Mouse (Mus musculus) small intestine, adult 2 months (tissue): ENCODE measurements at regions not wholly inside any gene's neighbourhood (a gene's known extent, or its start where the extent isn't known, plus 50 kb on each side); places are given as distances from the start of the nearest gene placed in this dataset.

Experiments
- H3K27ac ChIP-seq: fragments of 200-500 bp; 2 replicates; pipeline ENCODE4 v1.5.1; 2012; ENCODE audit warnings: low read depth, low read length, control low read depth, inconsistent platforms; ENCODE audit not compliant: insufficient read depth
- H3K27me3 ChIP-seq: fragments of 200-500 bp; 2 replicates; pipeline ENCODE4 v1.6.1; 2012; ENCODE audit warnings: mild to moderate bottlenecking, moderate library complexity, low read length, inconsistent platforms; ENCODE audit not compliant: control insufficient read depth, insufficient read depth
- H3K36me3 ChIP-seq: fragments of 200-500 bp; 2 replicates; pipeline ENCODE4 v1.6.1; 2012; ENCODE audit warnings: mild to moderate bottlenecking, low read length, control low read depth, inconsistent platforms; ENCODE audit not compliant: control insufficient read depth, insufficient read depth
- H3K4me1 ChIP-seq: fragments of 200-500 bp; 2 replicates; pipeline ENCODE4 v1.6.1; 2012; ENCODE audit warnings: low read length, inconsistent platforms, mixed read lengths; ENCODE audit not compliant: control insufficient read depth, insufficient read depth, insufficient read length
- H3K4me3 ChIP-seq: fragments of 200-500 bp; 2 replicates; pipeline ENCODE4 v1.5.1; 2012; ENCODE audit warnings: low read depth, mild to moderate bottlenecking, control low read depth, inconsistent platforms, low read length, moderate library complexity
- CTCF ChIP-seq: fragments of 200-500 bp; IDR thresholded peaks from 2 replicates; pipeline ENCODE4 v1.5.1; 2012; ENCODE audit warnings: low read depth, mild to moderate bottlenecking, control low read depth, inconsistent platforms, low read length, moderate library complexity, mixed read lengths; ENCODE audit not compliant: insufficient replicate concordance, insufficient read length; ENCODE audit errors: extremely low read depth
- POLR2A ChIP-seq: fragments of 200-500 bp; IDR thresholded peaks from 2 replicates; pipeline ENCODE4 v1.6.1; 2012; ENCODE audit warnings: low read depth, mild to moderate bottlenecking, control low read depth, inconsistent platforms, low read length, moderate library complexity
- WGBS: fragments of 180-500 bp; shearing (Covaris S2); methylation state at CpG from one replicate; pipeline ENCODE4 v1.1.7; 2018; 5-methylcytosine and 5-hydroxymethylcytosine counted together

GRCm38 (mm10) chr10:20834806-20835575, 110.1 kb upstream of the Pde7b start:
- H3K27ac ChIP-seq, result no peak overlapping the region
- no peaks in the 10 kb centered on the region for H3K36me3 ChIP-seq
- H3K4me1 ChIP-seq, result no peaks in the 10 kb centered on the region
- no peaks in the 10 kb centered on the region for H3K27me3 ChIP-seq
- no peak overlapping the region for H3K4me3 ChIP-seq
- WGBS, result 66% methylated on average over 11 of the region's 11 CpGs
- no peak for TF ChIP-seq CTCF
- TF ChIP-seq POLR2A, result no peak

GRCm38 (mm10) chr10:20828304-20828703, 103.4 kb upstream of the Pde7b start:
- WGBS, result 13% methylated on average over 1 of the region's 1 CpGs
- H3K4me1 ChIP-seq, result no peaks in the 10 kb centered on the region
- H3K27me3 ChIP-seq, result no peaks in the 10 kb centered on the region
- no peak overlapping the region for H3K27ac ChIP-seq
- H3K4me3 ChIP-seq, result no peak overlapping the region
- no peaks in the 10 kb centered on the region for H3K36me3 ChIP-seq
- TF ChIP-seq CTCF (no peak), POLR2A (no peak)

DNA sequence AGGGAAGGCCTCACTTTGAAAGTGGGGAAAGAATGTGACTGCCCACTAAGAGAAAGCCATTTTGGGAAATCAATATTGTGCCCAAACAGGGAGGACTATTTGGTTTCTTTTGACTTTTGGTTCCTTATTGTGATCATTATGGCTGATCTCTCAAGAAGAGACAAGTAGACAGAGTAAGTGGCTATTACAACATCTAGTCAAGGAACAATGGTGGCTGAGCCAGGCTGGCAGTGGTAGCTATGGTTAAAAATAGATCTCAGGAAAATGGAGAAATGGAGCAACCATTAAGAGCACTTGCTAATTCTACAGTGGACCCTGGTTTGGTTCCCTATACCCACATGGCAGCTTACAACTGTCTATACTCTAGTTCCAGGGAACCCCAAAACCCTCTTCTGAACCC, 102.6 kb upstream of the Pde7b start:
- H3K27ac ChIP-seq, result no peak overlapping the region
- no peaks in the 10 kb centered on the region for H3K4me1 ChIP-seq
- TF ChIP-seq CTCF, result no peak
- no peak for TF ChIP-seq POLR2A
- H3K36me3 ChIP-seq, result no peaks in the 10 kb centered on the region
- H3K4me3 ChIP-seq, result no peak overlapping the region
- no peaks in the 10 kb centered on the region for H3K27me3 ChIP-seq

DNA sequence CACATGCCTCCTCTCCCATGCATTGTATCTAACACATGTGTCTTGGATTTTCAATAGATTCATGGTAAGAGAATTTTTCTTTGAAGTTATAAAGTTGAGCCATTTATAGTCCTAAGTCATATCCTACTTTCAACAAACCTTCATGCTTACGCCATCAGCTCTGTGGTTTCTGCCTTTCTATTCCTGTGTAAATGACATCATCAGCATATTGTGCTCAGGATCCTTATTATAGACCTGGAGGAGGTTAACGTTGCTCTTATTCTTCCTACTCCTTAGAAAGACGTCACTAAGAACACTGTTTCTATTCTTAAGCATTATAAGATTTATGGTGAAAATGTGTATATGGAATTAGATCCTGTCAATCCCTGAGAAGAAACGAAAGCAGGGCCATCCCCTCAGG, 93.7 kb upstream of the Pde7b start:
- Histone ChIP-seq H3K27me3 (no peaks in the 10 kb centered on the region), H3K4me1 (no peaks in the 10 kb centered on the region), H3K27ac (no peak overlapping the region), H3K4me3 (no peak overlapping the region), H3K36me3 (no peaks in the 10 kb centered on the region)
- no peak for TF ChIP-seq CTCF
- no peak for TF ChIP-seq POLR2A
- 74% methylated on average over 4 of the region's 4 CpGs for WGBS

GRCm38 (mm10) chr10:20799792-20800191, 74.9 kb upstream of the Pde7b start:
- TF ChIP-seq POLR2A (no peak), CTCF (no peak)
- WGBS, result 81% methylated on average over 7 of the region's 7 CpGs
- H3K4me3 ChIP-seq, result no peak overlapping the region

GRCm38 (mm10) chr10:20798400-20798799, 73.5 kb upstream of the Pde7b start:
- no peaks in the 10 kb centered on the region for H3K4me1 ChIP-seq
- WGBS, result 88% methylated on average over 2 of the region's 2 CpGs
- no peaks in the 10 kb centered on the region for H3K36me3 ChIP-seq
- TF ChIP-seq POLR2A (no peak), CTCF (no peak)
- H3K27ac ChIP-seq, result no peak overlapping the region
- H3K27me3 ChIP-seq, result no peaks in the 10 kb centered on the region
- no peak overlapping the region for H3K4me3 ChIP-seq

More at GRCm38 (mm10) chr10:20799792-20800191, 74.9 kb upstream of the Pde7b start:
- no peaks in the 10 kb centered on the region for H3K4me1 ChIP-seq
- no peaks in the 10 kb centered on the region for H3K36me3 ChIP-seq
- no peaks in the 10 kb centered on the region for H3K27me3 ChIP-seq
- no peak overlapping the region for H3K27ac ChIP-seq

DNA sequence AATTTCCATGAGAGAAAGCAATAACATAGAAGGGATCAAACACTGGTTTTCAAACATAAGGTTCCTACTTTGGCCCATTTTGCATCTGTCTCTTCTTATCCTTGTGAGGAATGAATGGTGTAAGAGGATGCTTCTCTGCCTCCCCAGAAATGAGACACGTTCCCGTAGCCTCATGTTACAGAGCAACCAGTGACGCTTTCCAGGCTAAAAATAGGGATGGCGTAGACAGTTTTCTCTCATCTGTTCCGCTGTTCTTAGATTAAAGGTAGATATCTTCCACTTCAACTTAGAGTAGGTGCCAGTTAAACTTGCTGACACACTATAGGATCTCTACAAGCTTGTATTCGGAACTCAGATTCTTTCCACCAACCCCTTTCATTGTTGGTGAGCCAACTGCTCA, 69.1 kb upstream of the Pde7b start:
- no peaks in the 10 kb centered on the region for H3K27me3 ChIP-seq
- H3K4me3 ChIP-seq, result no peak overlapping the region
- WGBS, result 90% methylated on average over 6 of the region's 6 CpGs
- H3K36me3 ChIP-seq, result no peaks in the 10 kb centered on the region
- H3K4me1 ChIP-seq, result no peaks in the 10 kb centered on the region
- TF ChIP-seq CTCF (no peak), POLR2A (no peak)
- no peak overlapping the region for H3K27ac ChIP-seq
